Mouse (Mus musculus): ENCODE measurements at regions not wholly inside any gene's neighbourhood (a gene's known extent, or its start where the extent isn't known, plus 50 kb on each side); places are given as distances from the start of the nearest gene placed in this dataset.

- Histone ChIP-seq H3K4me3 (ENCODE audit: insufficient read depth, low read length) (no peak overlapping the region), H3K27ac (ENCODE audit: insufficient read depth, low read length) (no peak overlapping the region), H3K4me1 (ENCODE audit: control insufficient read depth, insufficient read depth, low read length) (peaks cover 6% of the 10 kb centered on the region; the same call in 1 of the 2 replicates)
- TF ChIP-seq CTCF (IDR thresholded peaks at IDR 0.05; ENCODE audit: borderline replicate concordance, insufficient read depth, low read length) (no peak), POLR2A (IDR thresholded peaks at IDR 0.05; ENCODE audit: low read depth, low read length) (no peak)
Measured at GRCm38 (mm10) chr6:4421466-4421865, 83.1 kb upstream of the Col1a2 start.

GRCm38 (mm10) chr6:4427122-4427521, 77.5 kb upstream of the Col1a2 start:
- Histone ChIP-seq H3K4me1 (ENCODE audit: control insufficient read depth, insufficient read depth, low read length) (peaks cover 7% of the 10 kb centered on the region), H3K27ac (ENCODE audit: insufficient read depth, low read length) (no peak overlapping the region), H3K4me3 (ENCODE audit: insufficient read depth, low read length) (no peak overlapping the region)
- TF ChIP-seq CTCF (IDR thresholded peaks at IDR 0.05; ENCODE audit: borderline replicate concordance, insufficient read depth, low read length) (no peak), POLR2A (IDR thresholded peaks at IDR 0.05; ENCODE audit: low read depth, low read length) (no peak)

GRCm38 (mm10) chr6:4430704-4431310, 73.8 kb upstream of the Col1a2 start:
- H3K4me3 ChIP-seq (ENCODE audit: insufficient read depth, low read length), result no peak overlapping the region
- peaks cover 13% of the 10 kb centered on the region for H3K4me1 ChIP-seq (ENCODE audit: control insufficient read depth, insufficient read depth, low read length)
- peak overlapping the region; percentile 89 for H3K27ac ChIP-seq (ENCODE audit: insufficient read depth, low read length)
- TF ChIP-seq POLR2A (IDR thresholded peaks at IDR 0.05; ENCODE audit: low read depth, low read length) (no peak), CTCF (IDR thresholded peaks at IDR 0.05; ENCODE audit: borderline replicate concordance, insufficient read depth, low read length) (no peak)

- no peak overlapping the region for H3K4me3 ChIP-seq (ENCODE audit: insufficient read depth, low read length)
- H3K4me1 ChIP-seq (ENCODE audit: control insufficient read depth, insufficient read depth, low read length), result peaks cover 13% of the 10 kb centered on the region
- TF ChIP-seq POLR2A (IDR thresholded peaks at IDR 0.05; ENCODE audit: low read depth, low read length), result no peak
- no peak for TF ChIP-seq CTCF (IDR thresholded peaks at IDR 0.05; ENCODE audit: borderline replicate concordance, insufficient read depth, low read length)
- peak overlapping the region; percentile 98 for H3K27ac ChIP-seq (ENCODE audit: insufficient read depth, low read length)
Measured at GRCm38 (mm10) chr6:4432192-4432591, 72.4 kb upstream of the Col1a2 start.

GRCm38 (mm10) chr6:4436439-4436838, 68.2 kb upstream of the Col1a2 start:
- TF ChIP-seq POLR2A (IDR thresholded peaks at IDR 0.05; ENCODE audit: low read depth, low read length) (no peak), CTCF (IDR thresholded peaks at IDR 0.05; ENCODE audit: borderline replicate concordance, insufficient read depth, low read length) (no peak)
- Histone ChIP-seq H3K4me3 (ENCODE audit: insufficient read depth, low read length) (no peak overlapping the region), H3K27ac (ENCODE audit: insufficient read depth, low read length) (peak overlapping the region; percentile 91), H3K4me1 (ENCODE audit: control insufficient read depth, insufficient read depth, low read length) (peaks cover 10% of the 10 kb centered on the region)

GRCm38 (mm10) chr6:4436874-4437273, 67.7 kb upstream of the Col1a2 start:
- Histone ChIP-seq H3K27ac (ENCODE audit: insufficient read depth, low read length) (peak overlapping the region; percentile 91), H3K4me1 (ENCODE audit: control insufficient read depth, insufficient read depth, low read length) (peaks cover 8% of the 10 kb centered on the region), H3K4me3 (ENCODE audit: insufficient read depth, low read length) (no peak overlapping the region)
- TF ChIP-seq POLR2A (IDR thresholded peaks at IDR 0.05; ENCODE audit: low read depth, low read length) (no peak), CTCF (IDR thresholded peaks at IDR 0.05; ENCODE audit: borderline replicate concordance, insufficient read depth, low read length) (no peak)

- no peak for TF ChIP-seq POLR2A (IDR thresholded peaks at IDR 0.05; ENCODE audit: low read depth, low read length)
- no peak for TF ChIP-seq CTCF (IDR thresholded peaks at IDR 0.05; ENCODE audit: borderline replicate concordance, insufficient read depth, low read length)
- Histone ChIP-seq H3K4me3 (ENCODE audit: insufficient read depth, low read length) (no peak overlapping the region), H3K27ac (ENCODE audit: insufficient read depth, low read length) (no peak overlapping the region), H3K4me1 (ENCODE audit: control insufficient read depth, insufficient read depth, low read length) (no peaks in the 10 kb centered on the region)
Measured at GRCm38 (mm10) chr6:4441618-4442167, 62.9 kb upstream of the Col1a2 start.

GRCm38 (mm10) chr6:4445906-4446305, 58.7 kb upstream of the Col1a2 start:
- no peaks in the 10 kb centered on the region for H3K4me1 ChIP-seq (ENCODE audit: control insufficient read depth, insufficient read depth, low read length)
- no peak overlapping the region for H3K4me3 ChIP-seq (ENCODE audit: insufficient read depth, low read length)
- TF ChIP-seq CTCF (IDR thresholded peaks at IDR 0.05; ENCODE audit: borderline replicate concordance, insufficient read depth, low read length) (no peak), POLR2A (IDR thresholded peaks at IDR 0.05; ENCODE audit: low read depth, low read length) (no peak)
- H3K27ac ChIP-seq (ENCODE audit: insufficient read depth, low read length), result no peak overlapping the region

GRCm38 (mm10) chr6:4451227-4451626, 53.4 kb upstream of the Col1a2 start:
- H3K4me3 ChIP-seq (ENCODE audit: insufficient read depth, low read length), result no peak overlapping the region
- no peak for TF ChIP-seq POLR2A (IDR thresholded peaks at IDR 0.05; ENCODE audit: low read depth, low read length)
- no peak for TF ChIP-seq CTCF (IDR thresholded peaks at IDR 0.05; ENCODE audit: borderline replicate concordance, insufficient read depth, low read length)
- H3K4me1 ChIP-seq (ENCODE audit: control insufficient read depth, insufficient read depth, low read length), result peaks cover 6% of the 10 kb centered on the region
- no peak overlapping the region for H3K27ac ChIP-seq (ENCODE audit: insufficient read depth, low read length)
